Mouse (Mus musculus) ovary, adult 18-20 months (tissue): ENCODE results near the gene Dnajc5.

Source experiments
- DNase-seq: peaks from one replicate; pipeline ENCODE4 v3.0.0; 2022; ENCODE audit warnings: low spot score, mixed read lengths

The Dnajc5 gene

DNA sequence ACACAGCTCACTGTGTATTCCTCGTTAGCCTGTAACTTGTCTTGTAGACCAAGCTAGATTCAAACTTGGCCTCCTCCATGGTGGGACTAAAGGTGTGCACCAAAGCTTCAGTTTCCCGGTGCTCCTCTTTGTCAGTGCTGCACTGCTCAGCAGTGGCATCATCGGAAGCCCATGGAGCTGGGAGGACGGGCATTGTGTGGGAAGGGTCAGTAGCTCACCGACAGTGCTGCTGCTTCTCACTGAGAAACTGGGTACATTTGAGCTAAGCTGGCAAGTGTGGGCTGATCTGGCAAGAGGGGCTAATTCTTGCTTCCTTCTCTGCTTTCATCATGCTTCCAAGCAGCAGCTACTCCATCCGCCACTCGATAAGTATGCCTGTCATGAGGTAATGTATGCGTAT is 9.1 kb upstream of the Dnajc5 start:
- no peak for DNase-seq

DNA sequence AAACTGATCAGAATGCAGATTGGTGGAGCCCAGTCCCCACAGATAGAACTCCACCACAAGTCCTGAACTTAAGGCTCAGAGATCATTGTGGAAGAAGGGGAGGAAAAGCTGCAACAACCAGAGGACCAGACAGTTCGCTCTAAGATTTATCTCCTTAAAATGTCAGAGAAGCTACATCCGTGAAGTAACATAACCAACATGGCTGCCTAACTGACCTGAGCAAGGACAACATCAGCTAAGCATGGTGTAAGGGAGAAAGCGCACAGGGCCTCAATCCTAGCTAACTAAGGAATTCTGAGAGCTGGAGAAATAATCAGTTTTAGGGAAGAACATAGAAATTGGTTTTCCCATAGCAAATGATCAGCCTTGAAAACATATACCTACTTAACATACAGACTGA is 1.1 kb upstream of the Dnajc5 start:
- no peak for DNase-seq

DNA sequence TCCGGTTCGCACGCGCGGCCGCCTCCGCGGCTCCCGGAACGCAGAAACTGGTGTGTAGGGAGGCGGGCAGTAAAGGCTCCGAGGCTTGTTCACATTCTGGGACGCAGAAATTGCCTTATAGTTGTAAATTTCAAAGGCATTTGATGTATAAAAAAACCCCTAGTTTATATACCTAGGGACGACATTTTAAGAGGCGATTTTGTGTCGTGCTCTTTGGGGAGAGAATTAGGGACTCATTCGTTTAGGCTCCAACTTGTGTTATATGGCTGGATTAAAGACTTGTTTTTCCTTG is 597 bp downstream of the Dnajc5 start:
- no peak for DNase-seq

DNA sequence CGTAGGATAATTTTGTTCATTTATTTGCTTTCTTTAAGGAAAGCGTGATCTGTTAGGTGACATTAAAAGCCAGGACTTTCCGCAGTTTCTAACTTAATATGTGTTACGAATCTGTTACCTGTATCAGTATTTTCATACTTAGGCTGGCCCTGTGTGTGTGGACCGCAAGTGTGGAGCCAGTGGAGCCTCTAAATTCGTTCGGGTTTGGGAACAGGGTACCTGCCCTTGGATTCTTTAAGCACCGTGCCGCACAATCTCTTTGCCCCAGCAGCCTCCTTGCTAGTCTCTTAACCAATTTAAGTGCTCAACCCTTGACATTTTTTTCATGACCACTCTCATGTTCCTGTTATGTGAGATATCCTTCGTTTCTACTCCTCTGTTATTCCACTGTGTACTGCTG is 1.2 kb downstream of the Dnajc5 start:
- no peak for DNase-seq

DNA sequence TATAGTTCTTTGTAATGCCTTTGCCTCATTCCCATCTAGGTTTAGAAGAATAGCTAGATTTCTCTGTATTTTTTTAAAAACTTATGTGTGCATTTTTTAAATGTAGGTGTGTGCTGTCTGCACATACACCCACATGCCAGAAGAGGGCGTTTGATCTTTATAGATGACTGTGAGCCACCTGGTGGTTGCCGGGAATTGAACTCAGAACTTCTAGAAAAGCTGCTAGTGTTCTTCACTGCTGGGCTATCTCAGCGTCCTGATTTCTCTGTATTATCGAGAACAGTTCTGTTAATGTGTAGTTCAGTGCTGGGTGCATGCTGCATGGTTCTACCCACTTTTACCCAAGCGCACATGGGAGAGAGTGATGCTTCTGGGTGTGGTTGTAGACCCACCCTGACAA is 2.5 kb downstream of the Dnajc5 start:
- DNase-seq, result no peak

DNA sequence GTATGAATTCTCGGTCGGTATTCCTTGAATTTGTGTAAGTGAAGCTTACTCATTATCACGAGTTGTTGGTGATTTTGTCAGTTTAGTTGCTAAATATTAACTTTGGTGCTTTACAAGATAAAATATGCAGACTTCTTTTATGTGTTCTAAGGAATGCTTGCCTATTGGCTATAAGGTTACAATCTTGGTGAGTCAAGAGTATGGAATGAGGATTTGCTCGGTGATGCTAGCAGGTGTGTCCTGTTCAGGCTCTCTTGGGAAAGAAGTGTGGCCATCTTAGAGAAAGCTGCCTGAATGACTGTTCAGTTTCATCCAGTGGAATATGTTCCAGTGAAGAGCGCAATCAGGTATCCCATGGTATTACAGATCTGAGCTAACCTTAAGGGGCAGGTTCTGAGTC is 5.2 kb downstream of the Dnajc5 start:
- DNase-seq, result no peak

DNA sequence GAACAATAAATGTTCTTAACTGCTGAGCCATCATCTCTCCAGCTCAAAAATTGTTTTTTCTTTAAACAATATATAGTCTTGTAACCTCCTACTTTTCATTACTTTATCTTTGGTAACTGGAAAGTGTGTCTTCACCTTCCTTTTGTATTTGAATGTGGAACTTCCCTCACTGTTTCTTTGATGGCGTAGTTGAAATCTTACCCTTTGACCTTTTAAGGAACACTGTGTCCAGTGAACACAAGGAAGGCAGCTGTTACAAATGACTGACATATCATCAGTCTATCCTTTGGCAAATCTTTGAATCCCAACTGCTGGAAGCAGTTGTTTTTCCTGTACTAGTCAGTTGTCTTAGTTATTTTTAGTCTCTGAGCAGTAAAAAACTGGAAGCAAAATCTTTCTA is 8.8 kb downstream of the Dnajc5 start:
- no peak for DNase-seq

DNA sequence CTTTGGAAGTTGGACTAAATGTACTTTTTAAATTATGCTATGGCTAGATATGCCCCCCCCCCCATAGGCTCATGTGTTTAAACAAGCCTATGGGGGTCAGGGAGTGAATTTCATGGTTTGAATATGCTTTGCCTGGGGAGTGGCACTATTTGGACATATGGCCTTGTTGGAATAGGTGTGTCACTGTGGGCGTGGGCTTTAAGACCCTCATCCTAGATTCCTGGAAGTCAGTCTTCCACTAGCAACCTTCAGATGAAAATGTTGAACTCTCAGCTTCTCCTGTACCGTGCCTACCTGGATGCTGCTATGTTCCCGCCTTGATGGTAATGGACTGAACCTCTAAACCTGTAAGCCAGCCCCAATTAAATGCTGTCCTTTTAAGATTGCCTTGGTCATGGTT is 12.3 kb downstream of the Dnajc5 start:
- DNase-seq, result no peak

DNA sequence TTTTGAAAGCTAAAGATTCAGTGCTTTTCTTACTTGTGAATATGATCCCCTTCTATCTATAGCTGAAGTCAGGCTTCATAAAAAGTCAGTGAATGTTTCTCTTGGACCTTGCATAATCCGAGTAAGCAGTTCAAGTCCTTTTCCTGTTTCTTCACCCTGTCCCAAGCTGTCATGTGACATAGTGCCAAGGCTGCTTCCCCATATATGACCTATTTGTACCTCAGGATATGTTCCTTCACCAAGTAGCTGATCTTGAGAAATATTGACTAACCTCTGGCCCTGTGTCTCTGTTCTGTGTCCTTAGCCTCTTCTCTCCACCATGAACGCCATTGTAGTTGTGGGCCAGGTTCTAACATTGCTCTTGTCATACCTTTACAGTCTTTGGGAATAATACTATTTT is 16.1 kb downstream of the Dnajc5 start:
- DNase-seq, result no peak

DNA sequence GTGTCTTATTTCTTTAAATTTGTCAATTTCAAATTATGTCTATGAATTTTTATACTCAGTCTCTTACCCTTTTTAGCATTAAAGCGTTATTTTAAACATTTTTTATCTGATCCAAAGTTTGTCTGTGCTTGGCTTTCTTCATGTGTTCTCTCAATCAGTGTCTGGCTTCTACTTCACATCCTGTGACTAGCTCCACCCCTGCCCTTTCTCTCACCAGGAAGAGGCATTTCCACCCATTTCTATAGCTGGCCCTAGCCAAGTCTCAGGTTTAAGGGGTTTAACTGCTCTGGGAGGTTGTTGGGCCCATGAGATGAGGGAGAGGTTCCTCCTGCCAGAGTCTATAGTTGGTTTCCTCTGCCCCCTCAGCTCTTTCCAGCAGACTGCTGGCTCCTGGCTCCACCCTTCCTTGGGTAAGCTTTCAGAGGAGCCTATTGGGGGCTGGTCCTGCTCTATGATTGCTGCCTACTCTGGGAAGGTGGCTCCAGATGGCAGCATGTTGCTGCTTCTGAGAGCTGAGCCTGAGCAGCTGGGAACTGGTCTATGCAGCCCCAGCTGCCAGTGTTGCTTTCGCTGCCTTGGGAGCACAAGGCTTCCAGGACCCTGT is 17.3 kb downstream of the Dnajc5 start:
- DNase-seq, result no peak

DNA sequence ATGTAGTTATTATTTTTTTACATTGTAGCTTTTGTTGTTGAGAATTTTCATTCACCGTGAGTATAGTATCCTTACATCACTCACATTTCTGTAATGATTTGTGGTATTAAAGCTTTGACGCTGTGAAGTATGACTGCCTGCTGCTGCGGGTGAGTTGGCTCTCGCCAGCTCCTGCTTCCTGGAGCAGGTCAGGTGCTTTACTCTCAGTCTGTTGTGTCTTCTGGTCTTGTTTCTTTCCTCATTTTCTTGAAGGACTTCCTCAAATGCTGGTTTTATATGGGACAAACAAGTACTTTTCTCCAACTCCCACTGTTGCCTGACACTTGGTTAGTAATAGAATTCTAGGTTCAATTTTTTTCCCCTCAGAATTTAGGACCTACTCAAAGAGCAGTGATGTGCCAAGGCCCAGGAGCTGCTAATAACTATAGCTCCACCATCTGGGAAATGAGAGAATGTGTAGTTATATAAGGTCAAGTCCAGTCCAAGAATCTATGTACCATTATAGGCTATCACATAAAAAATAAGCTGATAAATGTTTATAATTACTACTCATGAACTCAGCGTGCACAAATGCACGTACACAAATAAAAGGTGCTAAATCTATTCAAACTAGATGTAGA is 21.6 kb downstream of the Dnajc5 start:
- DNase-seq, result no peak

DNA sequence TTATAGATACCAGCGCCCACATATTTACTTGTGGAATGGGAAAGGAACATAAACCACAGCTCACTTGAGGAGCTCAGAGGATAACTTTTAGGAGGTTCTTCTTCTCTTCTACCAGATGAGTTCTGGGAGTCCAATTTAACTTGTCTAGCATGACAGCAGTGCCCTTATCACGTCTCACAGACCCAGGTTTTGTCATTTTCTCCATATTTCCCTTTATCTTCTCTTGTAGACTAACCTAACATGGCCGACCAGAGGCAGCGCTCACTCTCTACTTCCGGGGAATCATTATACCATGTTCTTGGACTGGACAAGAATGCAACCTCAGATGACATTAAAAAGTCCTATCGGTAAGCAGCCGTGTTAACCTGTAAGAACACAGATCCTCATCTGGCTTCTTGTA is 25.9 kb downstream of the Dnajc5 start:
- no peak for DNase-seq

DNA sequence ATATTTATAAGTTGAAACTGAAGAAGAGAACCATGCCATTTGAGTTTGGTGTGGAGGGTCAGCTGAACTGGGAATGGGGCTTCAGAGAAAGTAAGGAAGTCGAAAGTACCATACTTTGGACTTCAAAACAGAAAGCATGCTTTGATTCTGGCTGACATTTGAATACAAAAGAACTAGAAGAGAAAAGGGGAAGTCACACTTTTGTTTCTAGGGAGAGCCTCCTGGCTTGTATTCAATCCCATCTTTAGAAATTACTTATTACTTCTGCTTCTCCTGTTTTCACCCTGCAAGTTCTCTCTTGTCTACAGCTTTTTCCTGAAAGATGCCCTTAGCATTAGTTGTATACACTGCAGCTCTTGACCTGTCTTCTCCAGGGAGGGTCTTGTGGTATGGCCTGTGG is 27.9 kb downstream of the Dnajc5 start:
- no peak for DNase-seq

DNA sequence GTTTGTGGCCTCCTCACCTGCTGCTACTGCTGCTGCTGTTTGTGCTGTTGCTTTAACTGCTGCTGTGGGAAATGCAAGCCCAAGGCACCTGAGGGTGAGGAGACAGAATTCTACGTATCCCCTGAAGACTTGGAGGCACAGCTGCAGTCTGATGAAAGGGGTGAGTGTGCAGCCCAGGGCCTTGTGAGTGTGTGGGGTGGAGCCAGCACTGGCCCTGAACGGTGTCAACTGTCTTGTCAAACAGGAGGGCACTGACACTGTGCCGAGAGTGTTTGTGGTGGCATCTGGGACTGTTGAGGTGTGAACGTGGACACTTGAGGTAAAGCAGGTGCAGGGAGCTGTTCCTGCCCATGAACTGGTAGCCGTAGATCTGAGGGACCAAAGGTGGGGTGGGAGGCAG is 28.4 kb downstream of the Dnajc5 start:
- DNase-seq, result no peak

DNA sequence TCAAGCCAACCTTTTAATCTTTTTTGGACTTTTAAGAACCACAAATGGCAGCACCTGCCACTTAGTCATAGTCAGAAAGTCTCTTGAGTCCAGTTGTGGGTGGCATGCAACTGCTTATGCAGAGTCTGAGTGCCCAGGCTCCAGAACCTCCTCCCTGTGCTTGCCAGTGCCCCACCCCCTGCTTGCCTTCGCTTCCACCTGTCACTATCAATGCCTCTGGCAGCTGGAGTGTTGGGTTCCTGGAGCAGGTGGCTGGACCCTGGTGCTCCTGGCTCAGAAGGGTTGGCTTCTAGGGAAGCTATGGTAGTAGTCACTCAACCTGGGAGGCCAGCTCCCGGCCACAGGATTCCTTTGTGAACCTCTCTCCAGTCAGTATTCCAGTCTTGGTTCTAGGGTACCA is 29.9 kb downstream of the Dnajc5 start:
- DNase-seq, result no peak

DNA sequence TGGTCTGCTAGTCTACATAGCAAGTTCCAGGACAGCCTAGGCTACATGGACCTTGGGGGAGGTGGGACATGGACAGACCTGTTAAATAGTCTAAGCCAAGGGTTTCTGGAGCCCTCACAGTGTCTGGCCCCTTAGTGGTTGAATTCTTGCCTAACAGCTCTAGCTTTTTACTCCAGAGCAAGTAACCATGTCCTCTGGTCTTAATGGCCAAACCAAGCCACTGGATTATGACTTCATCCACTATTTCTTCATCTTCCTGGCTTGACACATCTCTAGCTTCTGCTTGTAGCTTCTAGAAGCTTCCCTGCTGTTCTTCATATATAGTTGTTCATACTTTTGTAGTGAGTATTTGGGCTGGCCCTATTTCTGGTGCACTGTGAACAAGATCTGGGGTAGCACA is 33.5 kb downstream of the Dnajc5 start:
- no peak for DNase-seq

DNA sequence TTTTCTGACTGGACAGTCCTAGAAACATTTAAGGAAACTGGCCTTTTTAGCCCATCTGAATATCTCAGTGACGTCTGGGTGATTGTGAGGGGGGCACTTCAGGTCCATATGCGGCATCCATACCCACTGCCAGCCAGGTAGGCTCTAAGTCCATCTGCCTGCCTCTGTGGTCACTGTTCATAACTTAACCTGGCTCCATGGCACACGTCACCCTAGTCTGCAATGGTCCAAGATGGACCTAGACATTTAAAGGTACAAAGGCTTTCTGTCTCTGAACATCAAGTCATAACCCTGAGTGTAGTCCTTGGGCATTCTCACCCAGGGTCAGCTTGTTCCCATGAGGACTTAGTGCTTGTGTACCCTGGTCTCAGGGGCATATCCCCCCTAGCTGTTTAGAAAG is 47.1 kb downstream of the Dnajc5 start:
- no peak for DNase-seq

DNA sequence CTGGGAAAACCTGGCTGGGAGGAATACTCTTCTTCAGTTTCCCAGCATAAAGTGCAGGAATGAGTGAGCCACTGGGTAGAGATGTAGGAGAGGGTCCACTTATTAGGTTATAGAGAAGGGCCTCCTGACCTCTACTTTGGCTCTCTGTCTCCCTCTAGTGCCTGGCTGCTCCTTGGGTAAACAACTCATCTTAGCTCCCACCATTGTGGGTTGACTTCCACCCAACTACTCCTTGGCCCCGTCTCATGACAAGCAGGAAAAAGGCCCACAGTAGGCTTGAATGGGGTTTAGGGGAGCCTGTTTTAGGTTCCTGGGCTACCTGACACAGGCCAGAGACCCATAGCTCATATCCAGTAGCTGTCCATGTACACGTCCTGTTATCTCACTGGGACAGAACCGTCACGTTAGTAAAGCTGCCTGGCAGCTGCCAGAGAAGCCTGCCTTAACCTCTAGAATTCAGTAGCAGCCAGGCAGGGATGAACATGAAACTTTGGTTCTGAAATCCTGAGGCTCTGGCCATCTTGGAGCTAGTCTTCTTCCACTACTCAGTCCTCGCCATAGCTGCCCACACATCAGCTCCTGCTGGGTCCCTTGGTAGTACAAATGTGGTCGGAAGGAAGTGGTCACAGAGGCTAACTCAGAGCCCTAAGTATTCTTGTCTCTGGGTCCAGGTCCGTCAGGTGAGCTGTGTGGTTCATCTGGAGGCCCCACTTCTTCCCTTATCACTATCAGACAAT is 48.2 kb downstream of the Dnajc5 start:
- DNase-seq, result no peak

DNA sequence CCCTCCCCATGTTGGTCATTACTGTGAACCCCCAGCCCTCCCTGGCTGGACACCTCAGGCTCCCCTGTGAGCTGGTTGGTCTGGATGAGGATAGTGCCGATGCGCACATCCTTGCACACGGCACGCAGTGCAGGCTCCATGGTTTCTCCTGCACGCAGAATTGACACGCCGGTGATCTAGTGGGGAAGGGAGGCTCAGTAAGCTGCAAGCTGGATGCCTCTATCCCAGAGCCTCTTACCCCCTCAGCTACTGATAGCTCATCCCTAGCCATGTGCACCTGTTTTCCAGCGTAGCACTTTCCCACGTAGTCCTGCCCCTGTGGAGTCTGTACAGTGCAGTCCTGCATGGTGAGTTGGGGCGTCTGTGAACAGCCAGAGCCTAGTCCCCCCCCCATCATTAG is 49.6 kb downstream of the Dnajc5 start:
- no peak for DNase-seq

DNA sequence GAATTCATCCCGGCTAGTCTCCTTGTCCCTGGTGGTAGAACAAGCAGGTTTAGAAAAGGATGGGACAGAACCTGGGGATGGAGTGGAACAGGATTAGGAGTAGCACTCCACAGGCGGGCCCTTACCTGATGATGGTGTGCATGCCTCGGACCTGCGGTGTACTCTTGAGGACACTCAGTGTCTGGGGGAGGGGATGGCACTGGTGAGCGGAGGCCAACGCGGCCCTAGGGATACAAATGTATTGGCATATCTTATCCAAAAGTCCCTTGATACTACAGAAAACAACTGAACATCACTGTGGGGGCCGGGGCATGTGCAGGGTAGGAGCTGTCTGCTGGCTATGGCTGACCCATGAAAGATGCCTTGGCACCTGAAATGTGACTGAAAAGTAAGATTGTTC is 50.1 kb downstream of the Dnajc5 start:
- DNase-seq, result no peak

DNA sequence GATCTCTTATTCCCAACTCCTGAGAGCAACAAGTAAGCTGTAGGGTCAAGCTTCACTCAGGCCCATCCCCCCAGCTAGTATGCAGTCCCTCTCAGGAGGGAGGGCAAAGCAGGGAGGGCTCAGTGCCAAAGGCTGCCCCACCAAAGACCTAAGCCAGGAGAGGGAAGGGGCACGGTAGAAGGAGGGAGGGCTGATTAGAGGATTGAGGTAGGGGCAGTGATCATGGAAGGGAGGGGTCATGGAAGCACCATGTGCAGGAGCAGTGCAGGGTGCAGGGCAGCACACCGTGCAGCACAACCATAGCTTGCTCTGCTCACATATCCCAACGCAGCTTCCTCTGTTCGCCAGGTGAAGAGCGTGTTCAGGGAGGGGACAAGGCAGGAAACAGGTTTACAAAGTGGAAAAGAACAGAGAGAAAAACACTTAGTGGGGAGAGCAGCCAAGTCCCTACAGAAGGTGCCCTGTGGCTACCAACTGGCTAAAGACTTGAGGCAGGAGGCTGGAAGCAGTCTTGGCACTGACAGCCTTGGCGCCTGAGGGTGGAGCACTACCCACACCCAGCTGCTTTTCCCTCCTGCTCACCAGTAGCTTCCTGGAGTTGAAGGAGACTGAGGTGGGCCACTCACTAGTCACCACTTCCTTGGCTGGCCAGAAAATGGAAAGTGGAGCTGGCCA is 50.8 kb downstream of the Dnajc5 start:
- DNase-seq, result no peak

DNA sequence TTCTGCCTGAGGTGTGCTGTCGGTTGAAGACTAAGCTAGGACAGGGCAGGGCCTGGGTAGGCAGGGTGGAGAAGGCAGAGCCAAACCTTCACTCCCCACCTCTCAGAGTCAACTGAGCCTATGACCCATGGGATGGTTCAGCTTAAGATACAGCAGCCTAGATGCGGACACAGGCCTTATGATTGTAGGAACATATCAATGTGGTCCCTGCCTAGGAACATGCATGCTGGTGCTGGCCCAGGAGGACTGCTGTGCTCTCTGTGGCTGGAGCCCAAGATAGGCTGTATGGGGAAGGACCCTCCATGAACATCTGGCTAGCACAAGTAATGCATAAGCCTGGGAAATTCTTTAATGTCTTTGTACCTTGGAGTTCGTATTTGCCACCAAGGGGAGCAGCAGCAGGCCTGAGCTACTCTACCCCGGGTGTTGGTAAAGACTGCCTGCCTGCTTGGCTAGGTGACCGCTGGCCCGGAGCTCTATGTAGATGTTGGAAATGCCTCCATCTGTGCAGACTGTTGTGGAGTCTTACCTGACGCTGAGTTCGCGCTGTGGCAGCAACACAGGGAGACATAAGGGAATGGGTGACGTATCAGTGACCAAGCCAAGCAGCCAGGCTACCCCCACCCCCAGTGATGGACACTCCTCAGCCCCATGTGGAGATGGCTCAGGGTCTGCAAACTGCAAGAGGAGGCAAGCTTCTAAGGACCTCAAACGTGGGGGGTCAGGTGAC is 51.8 kb downstream of the Dnajc5 start:
- DNase-seq, result no peak
